Mouse (Mus musculus) hindbrain, embryonic 16.5 days (tissue): ENCODE measurements around the gene Sft2d1. TPM values are rescaled to one million over a fixed set of nuclear protein-coding genes. Genes with fewer than 3 reads are reported as not detected.

Experiments used
- ATAC-seq: fragments of 200-750 bp; cut with Nextera tagmentation; 2 replicates; pipeline ENCODE4 v1.8.0; 2017; ENCODE audit warnings: moderate TSS enrichment, moderate library complexity
- H3K27ac ChIP-seq: fragments of 300-500 bp; sonication (generic); 2 replicates; pipeline ENCODE4 v1.5.1; 2014; ENCODE audit warnings: low read depth, mild to moderate bottlenecking, control low read depth, low read length, moderate library complexity
- H3K27me3 ChIP-seq: fragments of 300-500 bp; sonication (generic); replicated peaks from 2 replicates; pipeline ENCODE4 v1.6.1; 2014; ENCODE audit warnings: low read length; ENCODE audit not compliant: control insufficient read depth, insufficient read depth
- H3K36me3 ChIP-seq: fragments of 300-500 bp; sonication (generic); 2 replicates; pipeline ENCODE4 v1.6.1; 2014; ENCODE audit warnings: mild to moderate bottlenecking, low read length, moderate library complexity, mixed read lengths; ENCODE audit not compliant: control insufficient read depth, insufficient read depth
- H3K4me1 ChIP-seq: fragments of 300-500 bp; sonication (generic); 2 replicates; pipeline ENCODE4 v1.6.1; 2014; ENCODE audit warnings: low read depth, low read length; ENCODE audit not compliant: control insufficient read depth, insufficient read depth
- H3K4me2 ChIP-seq: fragments of 300-500 bp; sonication (generic); 2 replicates; pipeline ENCODE4 v1.6.1; 2014; ENCODE audit warnings: mild to moderate bottlenecking, low read length, control low read depth, moderate library complexity
- H3K4me3 ChIP-seq: fragments of 300-500 bp; sonication (generic); 2 replicates; pipeline ENCODE4 v1.5.1; 2014; ENCODE audit warnings: mild to moderate bottlenecking, low read length, control low read depth, moderate library complexity
- H3K9ac ChIP-seq: fragments of 300-500 bp; sonication (generic); 2 replicates; pipeline ENCODE4 v1.6.1; 2014; ENCODE audit warnings: low read depth, mild to moderate bottlenecking, control low read depth, low read length, moderate library complexity
- H3K9me3 ChIP-seq: fragments of 300-500 bp; sonication (generic); 2 replicates; pipeline ENCODE4 v1.6.1; 2014; ENCODE audit warnings: mild to moderate bottlenecking, low read length, moderate library complexity; ENCODE audit not compliant: control insufficient read depth
- WGBS: fragments of 180-500 bp; shearing (Covaris S2); extraction: QIAGEN DNeasy Blood & Tissue Kit; methylation state at CpG from one replicate; pipeline ENCODE4 v1.1.7; 2014; 5-methylcytosine and 5-hydroxymethylcytosine counted together
- polyA plus RNA-seq: library from polyadenylated mRNA; unstranded; fragments of >200 nt; fragmentation: Nextera tagmentation; extraction: Ambion mirVana; gene quantifications from 2 replicates; pipeline ENCODE4 v1.2.1, GENCODE M21; 2015

The Sft2d1 gene
- polyA plus RNA-seq, 1 experiment from 2014 or later: 172 TPM

DNA sequence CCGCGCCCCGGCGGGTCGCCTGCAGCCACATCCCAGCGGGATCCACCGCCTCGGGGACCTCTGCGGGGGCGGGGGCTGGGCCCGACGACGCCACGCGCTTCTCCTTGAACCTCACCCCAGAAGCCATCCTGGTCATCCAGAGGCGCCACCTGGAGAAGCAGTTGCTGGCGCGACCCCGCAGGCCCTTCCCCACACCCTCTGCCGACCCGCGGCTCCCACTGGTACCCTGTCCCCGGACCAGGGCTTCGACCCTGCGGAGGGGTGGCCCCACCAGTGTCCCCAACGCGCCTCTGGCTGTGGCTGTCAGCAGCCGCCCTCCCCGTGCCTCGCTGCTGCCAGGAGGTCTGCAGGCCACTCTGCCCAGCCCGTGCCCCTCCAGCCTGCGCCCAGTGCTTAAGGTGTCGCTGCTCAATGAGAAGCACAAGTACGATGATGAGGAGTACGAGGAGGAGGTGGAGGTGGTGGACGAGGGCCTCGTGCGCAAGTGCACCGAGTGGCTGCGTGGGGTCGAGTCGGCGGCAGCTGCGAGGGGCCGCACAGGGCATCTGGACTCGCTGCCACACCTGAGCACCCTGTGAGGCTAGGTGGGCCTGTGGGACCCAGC lies 30.6 kb downstream of the Sft2d1 start:
- 7% methylated on average over 43 of the region's 46 CpGs for WGBS
- Histone ChIP-seq H3K27me3 (no peaks in the 10 kb centered on the region), H3K9ac (peak overlapping the region; percentile 99), H3K27ac (peak overlapping the region; percentile 93), H3K4me2 (peak overlapping the region; percentile 97), H3K9me3 (no peaks in the 10 kb centered on the region), H3K4me1 (peaks cover 40% of the 10 kb centered on the region), H3K4me3 (peak overlapping the region; percentile 82), H3K36me3 (no peaks in the 10 kb centered on the region)
- peak; percentile 24 for ATAC-seq

DNA sequence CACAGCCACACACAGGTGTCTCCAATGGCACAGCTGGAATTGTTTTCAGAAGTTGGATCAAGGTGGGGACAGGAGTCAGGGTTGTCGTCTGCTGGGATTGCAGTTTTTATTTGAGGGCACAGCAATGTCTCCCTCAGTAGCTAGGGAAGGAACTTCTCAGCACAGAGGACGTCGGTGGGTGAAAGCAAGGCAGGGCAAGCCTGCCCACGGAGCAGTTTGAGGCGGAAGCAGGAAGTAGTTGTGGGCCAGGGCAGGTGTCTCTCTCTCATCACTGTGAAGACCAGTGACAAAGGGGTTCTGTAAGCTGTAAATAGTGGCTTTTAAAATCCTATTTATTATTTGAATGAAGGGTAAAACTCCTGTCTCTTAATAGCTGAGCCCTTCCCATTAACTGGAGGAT lies 31.8 kb downstream of the Sft2d1 start:
- no peak for ATAC-seq
- peaks cover 40% of the 10 kb centered on the region for H3K4me1 ChIP-seq
- 37% methylated on average over 5 of the region's 5 CpGs for WGBS
- no peak overlapping the region; the same call in 1 of the 2 replicates for H3K9ac ChIP-seq
- H3K4me3 ChIP-seq: peak overlapping the region; percentile 82
- H3K4me2 ChIP-seq: peak overlapping the region; percentile 97
- H3K27ac ChIP-seq: no peak overlapping the region
- H3K9me3 ChIP-seq: no peaks in the 10 kb centered on the region
- no peaks in the 10 kb centered on the region for H3K36me3 ChIP-seq
- H3K27me3 ChIP-seq: no peaks in the 10 kb centered on the region

GRCm38 (mm10) chr17:8343416-8343815 lies 32.5 kb downstream of the Sft2d1 start:
- Histone ChIP-seq H3K4me1 (peaks cover 40% of the 10 kb centered on the region), H3K4me3 (peak overlapping the region; percentile 11; the same call in 1 of the 2 replicates)

DNA sequence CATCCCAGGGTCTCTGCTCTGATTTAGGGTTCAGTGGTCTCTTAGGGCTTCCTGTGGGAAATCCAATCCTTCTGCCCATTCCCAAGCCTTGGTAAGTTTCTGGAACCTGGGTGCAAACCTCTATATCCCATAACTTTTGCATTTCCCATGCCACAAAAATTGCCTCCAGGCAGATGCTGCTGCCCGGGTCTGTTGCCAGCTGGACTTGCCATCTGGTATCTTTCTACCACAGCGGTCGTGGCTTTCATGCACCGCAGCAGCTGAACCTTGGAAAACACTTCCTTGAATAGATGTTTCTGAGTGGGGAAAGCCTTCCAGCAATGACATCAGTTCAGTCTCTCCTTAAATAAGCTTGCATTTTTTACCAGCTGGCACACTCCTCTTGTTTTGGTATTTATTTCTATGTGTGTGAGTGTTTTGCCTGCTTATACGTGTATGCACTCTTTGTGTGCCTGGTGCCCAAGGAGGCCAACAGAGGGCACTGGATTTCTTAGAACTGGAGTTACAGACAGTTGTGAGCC lies 36.9 kb downstream of the Sft2d1 start:
- Histone ChIP-seq H3K4me2 (no peak overlapping the region), H3K4me3 (no peak overlapping the region), H3K4me1 (peaks cover 10% of the 10 kb centered on the region), H3K36me3 (no peaks in the 10 kb centered on the region), H3K9me3 (no peaks in the 10 kb centered on the region), H3K9ac (no peak overlapping the region), H3K27ac (no peak overlapping the region), H3K27me3 (no peaks in the 10 kb centered on the region)
- ATAC-seq: no peak
- 59% methylated on average over 5 of the region's 5 CpGs for WGBS

More at GRCm38 (mm10) chr17:8343416-8343815, 32.5 kb downstream of the Sft2d1 start:
- Histone ChIP-seq H3K4me2 (peak overlapping the region; percentile 42), H3K9ac (no peak overlapping the region), H3K36me3 (no peaks in the 10 kb centered on the region), H3K27me3 (no peaks in the 10 kb centered on the region), H3K27ac (no peak overlapping the region), H3K9me3 (no peaks in the 10 kb centered on the region)
- 48% methylated on average over 6 of the region's 6 CpGs for WGBS
- no peak for ATAC-seq

DNA sequence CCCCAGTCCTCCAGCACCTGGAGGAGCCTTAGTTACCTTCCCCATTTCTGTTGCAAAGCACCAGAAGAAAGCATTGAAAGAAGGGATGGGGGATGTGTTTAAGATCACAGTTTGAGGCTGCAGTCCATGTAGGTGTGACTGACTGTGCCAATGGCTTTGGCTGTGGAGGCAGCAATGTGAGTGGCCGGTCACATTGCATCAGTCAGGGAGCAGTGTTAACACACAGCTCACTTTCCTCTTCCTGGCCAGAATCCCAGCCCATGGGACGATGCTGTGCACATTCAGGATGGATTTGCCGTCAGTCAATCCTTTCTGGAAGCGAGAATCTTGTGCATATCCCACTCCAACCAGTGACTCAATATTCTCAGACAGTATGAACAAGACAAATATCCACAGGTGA lies 38.0 kb downstream of the Sft2d1 start:
- no peak overlapping the region for H3K9ac ChIP-seq
- WGBS: 88% methylated on average over 4 of the region's 4 CpGs
- H3K9me3 ChIP-seq: no peaks in the 10 kb centered on the region
- H3K4me3 ChIP-seq: no peak overlapping the region
- H3K4me1 ChIP-seq: peaks cover 2% of the 10 kb centered on the region; the same call in 1 of the 2 replicates
- ATAC-seq: no peak
- no peaks in the 10 kb centered on the region for H3K27me3 ChIP-seq
- no peak overlapping the region for H3K4me2 ChIP-seq
- no peak overlapping the region for H3K27ac ChIP-seq
- no peaks in the 10 kb centered on the region for H3K36me3 ChIP-seq

GRCm38 (mm10) chr17:8351088-8351487 lies 40.2 kb downstream of the Sft2d1 start:
- H3K36me3 ChIP-seq: no peaks in the 10 kb centered on the region
- H3K4me2 ChIP-seq: no peak overlapping the region
- no peaks in the 10 kb centered on the region for H3K9me3 ChIP-seq
- no peak overlapping the region for H3K4me3 ChIP-seq
- peak; percentile 58; the same call in 1 of the 2 replicates for ATAC-seq
- no peak overlapping the region for H3K9ac ChIP-seq
- H3K27me3 ChIP-seq: no peaks in the 10 kb centered on the region
- WGBS: 26% methylated on average over 7 of the region's 7 CpGs
- H3K27ac ChIP-seq: no peak overlapping the region
- H3K4me1 ChIP-seq: no peaks in the 10 kb centered on the region

DNA sequence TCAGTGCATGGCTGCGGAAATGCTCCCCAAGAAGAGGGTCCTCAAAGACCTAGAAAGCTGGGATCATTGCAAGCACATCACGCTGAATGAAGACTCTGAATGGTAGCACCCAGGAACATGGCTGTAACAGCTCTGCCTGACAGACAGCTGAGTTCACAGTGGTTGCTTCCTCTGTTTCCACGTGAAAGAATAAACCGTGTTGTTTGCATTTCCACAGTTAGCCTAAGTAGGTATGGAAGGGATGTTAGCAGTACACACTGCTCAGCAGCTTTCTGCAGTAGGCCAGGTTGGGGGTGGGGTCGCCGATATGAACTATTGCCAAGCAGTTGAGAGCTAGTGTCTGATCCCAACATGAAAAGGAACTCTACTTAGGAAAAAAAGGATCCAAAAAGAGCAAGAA lies 44.8 kb downstream of the Sft2d1 start, which contains the start of gene T2:
Gene T2, plus strand, starts transcription at position 301 of the 400 bp plus-strand sequence.
- Histone ChIP-seq H3K4me2 (no peak within 1 kb of the TSS), H3K36me3 (no peaks in the 10 kb centered on the region), H3K4me1 (no peaks in the 10 kb centered on the region), H3K27me3 (no peaks in the 10 kb centered on the region), H3K9ac (no peak within 1 kb of the TSS), H3K4me3 (no peak within 1 kb of the TSS), H3K9me3 (no peaks in the 10 kb centered on the region), H3K27ac (no peak within 1 kb of the TSS)
- 85% methylated on average over 6 of the region's 6 CpGs for WGBS
- no peak for ATAC-seq

DNA sequence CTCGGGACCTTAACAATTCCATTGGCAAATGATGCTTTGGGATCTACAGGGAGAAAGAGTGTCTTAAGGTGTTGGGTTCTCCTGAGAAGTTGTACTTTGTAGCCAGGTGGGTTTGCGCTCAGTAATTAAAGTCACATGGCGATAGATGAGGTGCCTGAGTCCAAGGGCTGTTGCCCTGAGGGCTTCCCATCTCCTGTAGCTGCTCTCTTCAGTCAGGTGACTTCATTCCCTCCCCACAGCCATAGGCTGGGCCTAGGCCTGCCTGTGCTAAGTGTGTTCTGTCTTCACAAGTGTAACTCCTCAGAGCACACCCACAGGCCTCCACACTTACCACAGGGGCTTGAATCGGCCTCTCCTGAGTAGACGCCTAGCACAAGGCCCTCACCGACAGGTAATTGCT lies 46.6 kb downstream of the Sft2d1 start:
- Histone ChIP-seq H3K27me3 (no peaks in the 10 kb centered on the region), H3K36me3 (no peaks in the 10 kb centered on the region), H3K4me3 (no peak overlapping the region), H3K27ac (no peak overlapping the region), H3K9ac (no peak overlapping the region), H3K9me3 (no peaks in the 10 kb centered on the region), H3K4me2 (no peak overlapping the region), H3K4me1 (peaks cover 8% of the 10 kb centered on the region; the same call in 1 of the 2 replicates)
- ATAC-seq: no peak
- WGBS: 92% methylated on average over 6 of the region's 6 CpGs

DNA sequence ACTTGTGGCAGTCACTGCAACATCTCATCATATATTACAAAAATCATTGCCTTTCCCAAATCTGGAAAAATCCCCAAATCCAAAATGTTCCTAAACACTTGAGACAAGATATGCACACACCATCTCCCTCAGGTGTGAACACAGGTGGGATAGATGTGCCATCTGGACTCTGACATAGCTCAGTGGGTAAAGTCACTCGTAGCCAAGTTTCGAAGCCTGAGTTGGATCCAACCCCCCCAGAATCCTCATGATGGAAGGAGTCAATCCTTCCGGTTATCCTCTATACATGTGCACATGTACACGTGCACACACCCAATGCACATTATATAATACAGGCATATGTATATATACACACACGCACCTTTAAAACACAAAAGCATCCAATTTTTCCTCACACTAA lies 50.0 kb downstream of the Sft2d1 start:
- Histone ChIP-seq H3K36me3 (no peaks in the 10 kb centered on the region), H3K27ac (no peak overlapping the region), H3K9ac (no peak overlapping the region), H3K9me3 (no peaks in the 10 kb centered on the region), H3K4me1 (peaks cover 8% of the 10 kb centered on the region; the same call in 1 of the 2 replicates), H3K4me3 (no peak overlapping the region), H3K27me3 (no peaks in the 10 kb centered on the region; the same call in 1 of the 2 replicates), H3K4me2 (no peak overlapping the region)
- peak; percentile 12; the same call in 1 of the 2 replicates for ATAC-seq
- 80% methylated on average over 5 of the region's 5 CpGs for WGBS
